Mouse (Mus musculus) intestine, embryonic 14.5 days (tissue): ENCODE data around the gene Krt77. TPM values are rescaled to one million over a fixed set of nuclear protein-coding genes. Genes with fewer than 3 reads are reported as not detected.

ENCODE experiments used
- ATAC-seq: fragments of 200-750 bp; cut with Nextera tagmentation; replicated peaks from 2 replicates; pipeline ENCODE4 v1.8.0; 2017; ENCODE audit warnings: low read depth, moderate number of reproducible peaks, moderate TSS enrichment, moderate library complexity; ENCODE audit not compliant: low FRiP score, low TSS enrichment
- DNase-seq: peaks from one replicate; pipeline ENCODE4 v3.0.0-alpha.2; 2018; ENCODE audit warnings: low spot score
- H3K27ac ChIP-seq: fragments of 300-500 bp; sonication (generic); 2 replicates; pipeline ENCODE4 v1.5.1; 2014; ENCODE audit warnings: low read depth, mild to moderate bottlenecking, control low read depth
- H3K27me3 ChIP-seq: fragments of 300-500 bp; sonication (generic); replicated peaks from 2 replicates; pipeline ENCODE4 v1.6.1; 2014; ENCODE audit warnings: low read length, control low read depth; ENCODE audit not compliant: control insufficient read depth, insufficient read depth
- H3K36me3 ChIP-seq: fragments of 300-500 bp; sonication (generic); 2 replicates; pipeline ENCODE4 v1.6.1; 2014; ENCODE audit warnings: low read length, control low read depth; ENCODE audit not compliant: control insufficient read depth, insufficient read depth
- H3K4me1 ChIP-seq: fragments of 300-500 bp; sonication (generic); replicated peaks from 2 replicates; pipeline ENCODE4 v1.6.1; 2014; ENCODE audit warnings: low read length, control low read depth, mixed read lengths; ENCODE audit not compliant: control insufficient read depth, insufficient read depth
- H3K4me2 ChIP-seq: fragments of 300-500 bp; sonication (generic); 2 replicates; pipeline ENCODE4 v1.6.1; 2014; ENCODE audit warnings: low read length
- H3K4me3 ChIP-seq: fragments of 300-500 bp; sonication (generic); 2 replicates; pipeline ENCODE4 v1.5.1; 2014; ENCODE audit warnings: low read depth, low read length, control low read depth, mixed read lengths
- H3K9ac ChIP-seq: fragments of 300-500 bp; sonication (generic); 2 replicates; pipeline ENCODE4 v1.6.1; 2014; ENCODE audit warnings: mild to moderate bottlenecking, low read length
- H3K9me3 ChIP-seq: fragments of 300-500 bp; sonication (generic); 2 replicates; pipeline ENCODE4 v1.6.1; 2016; ENCODE audit warnings: low read length, control low read depth; ENCODE audit not compliant: control insufficient read depth
- WGBS: fragments of 180-500 bp; shearing (Covaris S2); extraction: QIAGEN DNeasy Blood & Tissue Kit; methylation state at CpG from one replicate; pipeline ENCODE4 v1.1.7; 2014; 5-methylcytosine and 5-hydroxymethylcytosine counted together
- polyA plus RNA-seq: library from polyadenylated mRNA; unstranded; fragments of >200 nt; fragmentation: Nextera tagmentation; extraction: Ambion mirVana; gene quantifications from 2 replicates; pipeline ENCODE4 v1.2.1, GENCODE M21; 2014

Gene Krt77
- polyA plus RNA-seq, result not detected in 2 replicates

- Histone ChIP-seq H3K9me3 (no peaks in the 10 kb centered on the region), H3K9ac (no peak within 1 kb of the TSS), H3K27me3 (no peaks in the 10 kb centered on the region), H3K4me2 (no peak within 1 kb of the TSS), H3K4me3 (no peak within 1 kb of the TSS), H3K4me1 (no peaks in the 10 kb centered on the region), H3K27ac (no peak within 1 kb of the TSS), H3K36me3 (no peaks in the 10 kb centered on the region)
- DNase-seq, result no peak
- ATAC-seq, result no peak
- WGBS, result 36% methylated on average over 6 of the region's 6 CpGs
Measured at GRCm38 (mm10) chr15:101869431-101869830, at the start of gene Krt77. TSS of gene Krt77 (minus strand) at chr15:101869705.

GRCm38 (mm10) chr15:101916072-101916471 lies 46.6 kb upstream of the Krt77 start:
- Histone ChIP-seq H3K27me3 (no peaks in the 10 kb centered on the region), H3K9ac (no peak overlapping the region), H3K36me3 (no peaks in the 10 kb centered on the region), H3K4me2 (no peak overlapping the region), H3K9me3 (no peaks in the 10 kb centered on the region), H3K4me1 (no peaks in the 10 kb centered on the region), H3K27ac (no peak overlapping the region), H3K4me3 (no peak overlapping the region)
- no peak for DNase-seq
- ATAC-seq, result no peak
- WGBS, result 69% methylated on average over 2 of the region's 2 CpGs

DNA sequence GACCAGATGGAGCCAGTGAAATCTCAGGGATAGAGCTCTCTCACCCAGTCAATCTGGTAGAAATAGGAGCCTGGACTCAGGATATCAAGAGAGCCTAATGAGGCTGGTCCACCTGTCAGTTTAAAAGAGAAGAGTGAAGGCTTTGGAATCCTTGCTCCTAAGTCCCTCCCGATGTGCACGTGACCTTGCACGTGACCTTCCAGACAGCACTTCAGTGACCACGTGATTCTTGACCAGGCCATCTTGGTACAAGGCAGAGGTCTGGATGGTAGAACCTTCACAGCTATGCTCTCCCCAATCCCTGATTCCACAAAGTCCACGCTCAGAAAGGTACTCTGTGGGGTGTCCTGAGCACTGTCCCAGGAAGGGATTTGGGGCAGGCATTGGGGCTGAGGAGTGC lies 35.3 kb upstream of the Krt77 start:
- Histone ChIP-seq H3K27me3 (no peaks in the 10 kb centered on the region), H3K4me1 (no peaks in the 10 kb centered on the region), H3K4me2 (no peak overlapping the region), H3K36me3 (no peaks in the 10 kb centered on the region), H3K9me3 (no peaks in the 10 kb centered on the region), H3K27ac (no peak overlapping the region), H3K4me3 (no peak overlapping the region), H3K9ac (no peak overlapping the region)
- 79% methylated on average over 5 of the region's 5 CpGs for WGBS
- ATAC-seq, result no peak
- no peak for DNase-seq

- H3K36me3 ChIP-seq, result no peaks in the 10 kb centered on the region
- no peak overlapping the region for H3K9ac ChIP-seq
- no peaks in the 10 kb centered on the region for H3K4me1 ChIP-seq
- WGBS, result 51% methylated on average over 12 of the region's 12 CpGs
- no peak for ATAC-seq
- H3K4me3 ChIP-seq, result no peak overlapping the region
- no peaks in the 10 kb centered on the region for H3K27me3 ChIP-seq
- H3K4me2 ChIP-seq, result no peak overlapping the region
- H3K27ac ChIP-seq, result no peak overlapping the region
- no peak for DNase-seq
- H3K9me3 ChIP-seq, result no peaks in the 10 kb centered on the region
Measured at GRCm38 (mm10) chr15:101902171-101903149, 33.0 kb upstream of the Krt77 start.

- H3K4me1 ChIP-seq, result no peaks in the 10 kb centered on the region
- DNase-seq (no peak), ATAC-seq (no peak)
- no peak overlapping the region for H3K9ac ChIP-seq
- H3K36me3 ChIP-seq, result no peaks in the 10 kb centered on the region
- H3K9me3 ChIP-seq, result no peaks in the 10 kb centered on the region
- 96% methylated on average over 4 of the region's 4 CpGs for WGBS
- H3K4me2 ChIP-seq, result no peak overlapping the region
- no peak overlapping the region for H3K4me3 ChIP-seq
- no peaks in the 10 kb centered on the region for H3K27me3 ChIP-seq
- H3K27ac ChIP-seq, result no peak overlapping the region
Measured at GRCm38 (mm10) chr15:101895216-101895615, 25.7 kb upstream of the Krt77 start.

- WGBS, result 60% methylated on average over 4 of the region's 4 CpGs
- Histone ChIP-seq H3K4me3 (no peak within 1 kb of the TSS), H3K9me3 (no peaks in the 10 kb centered on the region), H3K27me3 (no peaks in the 10 kb centered on the region), H3K27ac (no peak within 1 kb of the TSS), H3K4me1 (no peaks in the 10 kb centered on the region), H3K36me3 (no peaks in the 10 kb centered on the region), H3K4me2 (no peak within 1 kb of the TSS), H3K9ac (no peak within 1 kb of the TSS)
- ATAC-seq, result no peak
- DNase-seq, result no peak
Measured at GRCm38 (mm10) chr15:101892820-101893219, 23.3 kb upstream of the Krt77 start, which contains the start of gene Krt76. TSS of gene Krt76 (minus strand) at chr15:101892920.

GRCm38 (mm10) chr15:101879776-101880175 lies 10.3 kb upstream of the Krt77 start:
- Histone ChIP-seq H3K27ac (no peak overlapping the region), H3K4me1 (no peaks in the 10 kb centered on the region), H3K36me3 (no peaks in the 10 kb centered on the region), H3K9ac (no peak overlapping the region), H3K9me3 (no peaks in the 10 kb centered on the region), H3K4me3 (no peak overlapping the region), H3K27me3 (no peaks in the 10 kb centered on the region), H3K4me2 (no peak overlapping the region)
- 20% methylated on average over 11 of the region's 11 CpGs for WGBS
- DNase-seq (peak; percentile 59), ATAC-seq (no peak)

DNA sequence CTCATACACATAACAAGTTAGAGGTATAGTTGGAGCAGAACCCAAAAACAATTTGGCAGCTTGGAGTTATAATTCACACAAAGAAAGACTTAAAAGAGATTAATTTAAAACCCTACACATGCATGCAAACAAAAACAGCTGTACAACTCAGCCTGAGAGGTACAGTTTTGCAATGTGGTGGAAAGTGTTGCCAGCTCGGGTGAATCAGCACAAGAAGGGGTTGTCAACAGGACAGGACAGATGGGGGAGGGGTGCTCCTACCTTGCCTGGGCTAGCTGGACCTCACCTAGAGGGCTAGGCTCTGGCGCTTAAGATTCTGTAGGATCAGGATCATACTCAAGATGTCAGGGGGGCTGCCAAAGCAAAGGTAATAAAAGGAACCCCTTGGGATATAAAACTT lies 8.5 kb upstream of the Krt77 start:
- Histone ChIP-seq H3K4me2 (no peak overlapping the region), H3K36me3 (no peaks in the 10 kb centered on the region), H3K9ac (no peak overlapping the region), H3K4me1 (no peaks in the 10 kb centered on the region), H3K27me3 (no peaks in the 10 kb centered on the region), H3K9me3 (no peaks in the 10 kb centered on the region), H3K4me3 (no peak overlapping the region), H3K27ac (no peak overlapping the region)
- 60% methylated on average over 2 of the region's 2 CpGs for WGBS
- ATAC-seq, result no peak
- no peak for DNase-seq

DNA sequence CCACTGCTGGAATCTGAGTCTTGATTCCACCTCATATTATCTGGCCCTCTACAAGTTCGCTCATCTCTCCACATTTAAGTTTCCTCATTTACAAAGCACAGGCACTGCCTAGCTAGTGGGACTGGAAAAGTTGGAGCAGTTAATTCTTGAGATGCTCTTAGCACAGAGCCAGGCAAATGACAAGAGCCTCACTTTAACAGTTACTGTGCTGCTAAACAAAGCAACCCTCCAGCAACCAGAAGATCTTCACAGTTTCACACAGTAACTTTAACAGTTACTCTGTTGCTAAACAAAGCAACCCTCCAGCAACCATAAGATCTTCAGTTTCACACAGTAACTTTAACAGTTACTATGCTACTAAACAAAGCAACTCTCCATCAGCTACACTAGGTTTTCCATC lies 4.9 kb upstream of the Krt77 start:
- ATAC-seq (no peak), DNase-seq (no peak)
- H3K4me3 ChIP-seq, result no peak overlapping the region
- no peak overlapping the region for H3K9ac ChIP-seq
- 83% methylated on average over 1 of the region's 1 CpGs for WGBS
- no peaks in the 10 kb centered on the region for H3K9me3 ChIP-seq
- no peak overlapping the region for H3K27ac ChIP-seq
- H3K36me3 ChIP-seq, result no peaks in the 10 kb centered on the region
- H3K4me1 ChIP-seq, result no peaks in the 10 kb centered on the region
- H3K27me3 ChIP-seq, result no peaks in the 10 kb centered on the region
- no peak overlapping the region for H3K4me2 ChIP-seq
